Mouse (Mus musculus) forebrain, embryonic 12.5 days (tissue): ENCODE results near the gene Ptprq. TPM values are rescaled to one million over a fixed set of nuclear protein-coding genes. Genes with fewer than 3 reads are reported as not detected.

Experiments
- ATAC-seq: fragments of 200-750 bp; cut with Nextera tagmentation; 2 replicates; pipeline ENCODE4 v1.8.0; 2017; ENCODE audit warnings: moderate TSS enrichment; ENCODE audit not compliant: low FRiP score
- H3K27ac ChIP-seq: fragments of 300-500 bp; sonication (generic); 2 replicates; pipeline ENCODE4 v1.5.1; 2016; ENCODE audit warnings: mild to moderate bottlenecking
- H3K27me3 ChIP-seq: fragments of 300-500 bp; sonication (generic); 2 replicates; pipeline ENCODE4 v1.6.1; 2016; ENCODE audit warnings: mild to moderate bottlenecking
- H3K36me3 ChIP-seq: fragments of 300-500 bp; sonication (generic); replicated peaks from 2 replicates; pipeline ENCODE4 v1.6.1; 2016; ENCODE audit warnings: mild to moderate bottlenecking
- H3K4me1 ChIP-seq: fragments of 300-500 bp; sonication (generic); 2 replicates; pipeline ENCODE4 v1.6.1; 2016
- H3K4me2 ChIP-seq: fragments of 300-500 bp; sonication (generic); 2 replicates; pipeline ENCODE4 v1.6.1; 2016; ENCODE audit warnings: mild to moderate bottlenecking, moderate library complexity
- H3K4me3 ChIP-seq: fragments of 300-500 bp; sonication (generic); replicated peaks from 2 replicates; pipeline ENCODE4 v1.5.1; 2016; ENCODE audit warnings: mild to moderate bottlenecking
- H3K9ac ChIP-seq: fragments of 300-500 bp; sonication (generic); 2 replicates; pipeline ENCODE4 v1.6.1; 2016; ENCODE audit warnings: mild to moderate bottlenecking
- H3K9me3 ChIP-seq: fragments of 300-500 bp; sonication (generic); 2 replicates; pipeline ENCODE4 v1.6.1; 2016
- WGBS: fragments of 180-500 bp; shearing (Covaris S2); methylation state at CpG from one replicate; pipeline ENCODE4 v1.1.7; 2016; 5-methylcytosine and 5-hydroxymethylcytosine counted together
- polyA plus RNA-seq: library from polyadenylated mRNA; unstranded; fragments of >200 nt; fragmentation: Nextera tagmentation; extraction: Ambion mirVana; gene quantifications from 2 replicates; pipeline ENCODE4 v1.2.1, GENCODE M21; 2016

The Ptprq gene
- polyA plus RNA-seq, 1 experiment from 2014 or later, result not detected

- no peaks in the 10 kb centered on the region for H3K4me1 ChIP-seq
- H3K4me2 ChIP-seq, result no peak overlapping the region
- H3K27ac ChIP-seq, result no peak overlapping the region
- no peaks in the 10 kb centered on the region for H3K9me3 ChIP-seq
- H3K9ac ChIP-seq, result no peak overlapping the region
- H3K36me3 ChIP-seq, result no peaks in the 10 kb centered on the region
- no peaks in the 10 kb centered on the region for H3K27me3 ChIP-seq
- ATAC-seq, result no peak
- no peak overlapping the region for H3K4me3 ChIP-seq
- WGBS, result 91% methylated on average over 7 of the region's 7 CpGs
These were observed 217.7 kb downstream of the Ptprq start for GRCm38 (mm10) chr10:107502193-107502592.

GRCm38 (mm10) chr10:107499656-107500055 lies 220.2 kb downstream of the Ptprq start:
- no peak overlapping the region for H3K9ac ChIP-seq
- no peaks in the 10 kb centered on the region for H3K27me3 ChIP-seq
- WGBS, result 89% methylated on average over 7 of the region's 7 CpGs
- no peak overlapping the region for H3K4me2 ChIP-seq
- no peaks in the 10 kb centered on the region for H3K9me3 ChIP-seq
- H3K4me3 ChIP-seq, result no peak overlapping the region
- H3K27ac ChIP-seq, result no peak overlapping the region
- ATAC-seq, result no peak
- no peaks in the 10 kb centered on the region for H3K4me1 ChIP-seq
- H3K36me3 ChIP-seq, result no peaks in the 10 kb centered on the region

DNA sequence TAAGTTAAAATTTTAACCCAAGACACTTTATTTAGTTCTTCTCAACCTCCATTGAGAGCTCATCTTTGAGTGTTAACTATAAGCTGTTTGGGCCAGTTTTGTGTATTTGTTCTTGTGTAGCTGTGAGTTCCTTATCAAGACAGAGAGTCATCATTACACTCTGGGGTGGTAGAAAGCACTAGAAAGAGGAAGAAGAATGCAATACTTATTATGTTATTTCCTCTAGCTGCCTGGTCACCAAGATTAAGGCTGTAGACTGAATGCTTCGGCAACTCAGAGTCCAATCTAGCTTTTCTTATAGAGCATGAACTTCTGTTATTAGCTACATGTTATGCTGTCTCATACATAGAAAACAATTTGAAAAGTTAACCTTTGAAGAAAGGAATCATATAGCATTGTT lies 223.4 kb downstream of the Ptprq start:
- H3K9me3 ChIP-seq, result no peaks in the 10 kb centered on the region
- H3K9ac ChIP-seq, result no peak overlapping the region
- no peaks in the 10 kb centered on the region for H3K36me3 ChIP-seq
- no peak overlapping the region for H3K27ac ChIP-seq
- no peak overlapping the region for H3K4me3 ChIP-seq
- H3K4me2 ChIP-seq, result no peak overlapping the region
- ATAC-seq, result no peak
- 92% methylated on average over 1 of the region's 1 CpGs for WGBS
- peaks cover 14% of the 10 kb centered on the region for H3K4me1 ChIP-seq
- H3K27me3 ChIP-seq, result peaks cover 7% of the 10 kb centered on the region; the same call in 1 of the 2 replicates

- Histone ChIP-seq H3K4me3 (peak within 1 kb of the TSS; percentile 22), H3K27ac (no peak within 1 kb of the TSS), H3K4me1 (peaks cover 14% of the 10 kb centered on the region), H3K9me3 (no peaks in the 10 kb centered on the region), H3K4me2 (peak within 1 kb of the TSS; percentile 48), H3K27me3 (peaks cover 7% of the 10 kb centered on the region; the same call in 1 of the 2 replicates), H3K36me3 (no peaks in the 10 kb centered on the region), H3K9ac (no peak within 1 kb of the TSS)
- ATAC-seq, result no peak
- 89% methylated on average over 6 of the region's 6 CpGs for WGBS
These were observed 225.3 kb downstream of the Ptprq start, which contains the start of gene Myf6 for GRCm38 (mm10) chr10:107494568-107494967. Gene Myf6, minus strand, starts transcription at chr10:107494737.

DNA sequence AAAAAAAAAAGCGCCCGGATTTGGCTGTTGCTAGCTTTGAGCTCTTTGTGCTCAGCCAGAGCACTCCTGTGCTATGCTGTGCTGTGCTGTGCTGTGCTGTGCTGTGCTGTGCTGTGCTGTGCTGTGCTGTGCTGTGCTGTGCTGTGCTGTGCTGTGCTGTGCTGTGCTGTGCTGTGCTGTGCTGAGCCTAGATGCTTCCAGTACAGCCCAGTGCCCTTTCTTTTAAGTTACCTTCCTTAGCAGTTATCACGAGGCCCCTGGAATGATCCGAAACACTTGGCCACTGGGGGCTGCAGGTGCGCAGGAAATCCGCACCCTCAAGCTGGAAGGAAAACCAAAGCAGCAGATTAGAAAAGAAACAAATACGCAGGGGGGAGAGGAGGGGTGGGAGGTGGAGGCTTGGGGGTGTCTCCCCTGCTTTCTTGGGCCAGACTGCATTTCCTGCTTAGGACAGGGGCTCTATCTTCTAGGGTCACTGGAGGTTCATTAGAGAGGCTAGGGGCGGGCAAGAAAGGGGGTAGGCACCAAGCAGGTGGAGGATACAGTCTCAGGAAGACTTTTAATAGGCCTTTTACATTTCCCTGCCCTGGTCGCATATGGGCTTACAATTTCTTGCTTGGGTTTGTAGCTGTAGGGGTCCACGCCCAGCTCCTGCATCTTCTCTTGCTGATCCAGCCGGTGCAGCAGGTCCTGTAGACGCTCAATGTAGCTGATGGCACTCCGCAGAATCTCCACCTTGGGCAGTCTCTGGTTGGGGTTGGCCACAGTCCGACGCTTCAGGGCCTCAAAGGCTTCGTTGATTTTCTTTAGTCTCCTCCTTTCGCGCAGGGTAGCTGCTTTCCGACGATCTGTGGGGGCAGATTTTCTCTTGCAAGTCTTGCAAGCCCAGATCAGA lies 226.0 kb downstream of the Ptprq start:
- Histone ChIP-seq H3K27me3 (peaks cover 7% of the 10 kb centered on the region; the same call in 1 of the 2 replicates), H3K4me2 (peak overlapping the region; percentile 48), H3K36me3 (no peaks in the 10 kb centered on the region), H3K27ac (no peak overlapping the region), H3K9me3 (no peaks in the 10 kb centered on the region), H3K9ac (no peak overlapping the region), H3K4me1 (peaks cover 16% of the 10 kb centered on the region), H3K4me3 (peak overlapping the region; percentile 22)
- 44% methylated on average over 20 of the region's 20 CpGs for WGBS
- peak; percentile 66; the same call in 1 of the 2 replicates for ATAC-seq

GRCm38 (mm10) chr10:107492867-107493579 lies 226.8 kb downstream of the Ptprq start:
- Histone ChIP-seq H3K4me3 (peak overlapping the region; percentile 22), H3K4me1 (peaks cover 22% of the 10 kb centered on the region), H3K9me3 (no peaks in the 10 kb centered on the region), H3K9ac (no peak overlapping the region), H3K4me2 (peak overlapping the region; percentile 48), H3K36me3 (no peaks in the 10 kb centered on the region), H3K27me3 (peaks cover 7% of the 10 kb centered on the region; the same call in 1 of the 2 replicates), H3K27ac (no peak overlapping the region)
- 35% methylated on average over 18 of the region's 18 CpGs for WGBS
- peak; percentile 53; the same call in 1 of the 2 replicates for ATAC-seq

GRCm38 (mm10) chr10:107488654-107489315 lies 231.1 kb downstream of the Ptprq start:
- no peak overlapping the region for H3K27ac ChIP-seq
- peak overlapping the region; percentile 10; the same call in 1 of the 2 replicates for H3K4me2 ChIP-seq
- WGBS, result 23% methylated on average over 12 of the region's 12 CpGs
- no peak overlapping the region for H3K4me3 ChIP-seq
- no peaks in the 10 kb centered on the region for H3K9me3 ChIP-seq
- H3K9ac ChIP-seq, result no peak overlapping the region
- no peaks in the 10 kb centered on the region for H3K36me3 ChIP-seq
- H3K4me1 ChIP-seq, result peaks cover 15% of the 10 kb centered on the region
- 0 out of 2 replicates have a peak, but pooled peaks cover 2% of the 10 kb centered on the region for H3K27me3 ChIP-seq
- no peak for ATAC-seq

DNA sequence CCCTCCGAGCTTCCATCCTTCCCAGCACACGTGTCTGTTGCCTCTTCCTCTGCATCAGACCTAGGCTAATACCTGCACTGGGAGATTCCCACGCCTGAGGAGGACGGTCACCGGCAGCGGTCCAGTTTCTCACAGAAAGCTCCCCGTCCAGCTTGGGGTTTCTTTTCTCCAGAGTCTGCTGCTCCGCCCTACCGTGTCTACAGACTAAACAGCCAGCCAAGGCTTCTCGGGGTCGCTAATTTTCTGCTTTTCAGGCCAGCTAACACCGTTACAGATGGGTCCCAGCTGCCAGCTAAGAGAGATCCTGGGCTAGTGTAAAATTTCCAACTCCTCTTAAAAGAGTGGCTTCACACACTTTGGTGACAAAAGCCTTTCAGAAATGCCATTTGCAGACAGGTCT lies 233.1 kb downstream of the Ptprq start:
- no peak for ATAC-seq
- Histone ChIP-seq H3K4me1 (peaks cover 8% of the 10 kb centered on the region; the same call in 1 of the 2 replicates), H3K27ac (no peak overlapping the region), H3K4me2 (no peak overlapping the region), H3K9me3 (no peaks in the 10 kb centered on the region), H3K9ac (no peak overlapping the region), H3K36me3 (no peaks in the 10 kb centered on the region), H3K4me3 (no peak overlapping the region), H3K27me3 (no peaks in the 10 kb centered on the region)
- WGBS, result 77% methylated on average over 12 of the region's 12 CpGs

- Histone ChIP-seq H3K4me2 (no peak within 1 kb of the TSS), H3K27me3 (no peaks in the 10 kb centered on the region), H3K36me3 (no peaks in the 10 kb centered on the region), H3K4me1 (peaks cover 8% of the 10 kb centered on the region; the same call in 1 of the 2 replicates), H3K9me3 (no peaks in the 10 kb centered on the region), H3K4me3 (no peak within 1 kb of the TSS), H3K9ac (no peak within 1 kb of the TSS), H3K27ac (no peak within 1 kb of the TSS)
- ATAC-seq, result no peak
- whole genome bisulfite sequencing, result 76% methylated on average over 8 of the region's 8 CpGs
These were observed 234.0 kb downstream of the Ptprq start, which contains the start of gene Myf5 for GRCm38 (mm10) chr10:107485870-107486269. Gene Myf5, minus strand, starts transcription at chr10:107486134.

GRCm38 (mm10) chr10:107484050-107484449 lies 235.8 kb downstream of the Ptprq start:
- Histone ChIP-seq H3K4me2 (no peak overlapping the region), H3K4me3 (no peak overlapping the region), H3K36me3 (no peaks in the 10 kb centered on the region), H3K4me1 (peaks cover 7% of the 10 kb centered on the region; the same call in 1 of the 2 replicates), H3K9me3 (no peaks in the 10 kb centered on the region), H3K27me3 (no peaks in the 10 kb centered on the region), H3K9ac (no peak overlapping the region), H3K27ac (no peak overlapping the region)
- WGBS, result 72% methylated on average over 10 of the region's 10 CpGs
- ATAC-seq, result no peak

- Histone ChIP-seq H3K27ac (no peak overlapping the region), H3K4me1 (no peaks in the 10 kb centered on the region), H3K4me2 (no peak overlapping the region), H3K36me3 (no peaks in the 10 kb centered on the region), H3K27me3 (no peaks in the 10 kb centered on the region), H3K4me3 (no peak overlapping the region), H3K9ac (no peak overlapping the region), H3K9me3 (no peaks in the 10 kb centered on the region)
- ATAC-seq, result no peak
- 43% methylated on average over 2 of the region's 2 CpGs for WGBS
These were observed 246.4 kb downstream of the Ptprq start for GRCm38 (mm10) chr10:107473497-107473896.

DNA sequence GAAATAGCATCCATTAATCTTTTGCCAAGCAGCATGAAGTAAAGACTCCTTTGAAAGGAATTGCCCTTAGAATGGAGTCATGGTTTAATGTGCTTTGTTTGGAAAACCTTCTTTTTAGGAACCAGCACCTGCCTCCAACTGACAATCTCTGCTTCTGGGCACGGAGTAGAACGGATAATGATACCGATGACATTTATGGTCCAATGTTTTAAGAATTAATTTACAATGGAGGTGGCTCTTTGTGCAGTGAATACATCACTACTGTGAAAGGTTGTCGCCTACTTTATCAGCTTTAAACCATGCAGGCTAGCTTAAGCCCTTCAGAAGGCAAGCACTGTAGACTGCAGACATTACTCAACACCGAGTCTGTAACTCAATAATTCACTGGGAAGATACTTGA lies 248.1 kb downstream of the Ptprq start:
- H3K36me3 ChIP-seq, result no peaks in the 10 kb centered on the region

More for the DNA sequence above, 248.1 kb downstream of the Ptprq start:
- no peak overlapping the region for H3K4me2 ChIP-seq
- WGBS, result 80% methylated on average over 5 of the region's 5 CpGs
- ATAC-seq, result no peak
- no peaks in the 10 kb centered on the region for H3K9me3 ChIP-seq
- H3K27me3 ChIP-seq, result no peaks in the 10 kb centered on the region
- H3K27ac ChIP-seq, result no peak overlapping the region
- no peaks in the 10 kb centered on the region for H3K4me1 ChIP-seq
- H3K9ac ChIP-seq, result no peak overlapping the region
- H3K4me3 ChIP-seq, result no peak overlapping the region
